Mouse (Mus musculus) brain, embryonic 14.5 days (tissue): ENCODE measurements around the gene Pde10a.

Experiments
- CTCF ChIP-seq: fragments of 200-500 bp; IDR thresholded peaks from 2 replicates; pipeline ENCODE4 v1.5.1; 2012; ENCODE audit warnings: inconsistent platforms, mild to moderate bottlenecking, moderate library complexity, borderline replicate concordance; ENCODE audit not compliant: insufficient read depth, insufficient read length; ENCODE audit errors: extremely low read depth
- POLR2A ChIP-seq: fragments of 200-500 bp; IDR thresholded peaks from 2 replicates; pipeline ENCODE4 v1.6.1; 2012; ENCODE audit warnings: mild to moderate bottlenecking, inconsistent platforms, borderline replicate concordance; ENCODE audit not compliant: poor library complexity, insufficient read depth, insufficient read length, severe bottlenecking; ENCODE audit errors: extremely low read depth

DNA sequence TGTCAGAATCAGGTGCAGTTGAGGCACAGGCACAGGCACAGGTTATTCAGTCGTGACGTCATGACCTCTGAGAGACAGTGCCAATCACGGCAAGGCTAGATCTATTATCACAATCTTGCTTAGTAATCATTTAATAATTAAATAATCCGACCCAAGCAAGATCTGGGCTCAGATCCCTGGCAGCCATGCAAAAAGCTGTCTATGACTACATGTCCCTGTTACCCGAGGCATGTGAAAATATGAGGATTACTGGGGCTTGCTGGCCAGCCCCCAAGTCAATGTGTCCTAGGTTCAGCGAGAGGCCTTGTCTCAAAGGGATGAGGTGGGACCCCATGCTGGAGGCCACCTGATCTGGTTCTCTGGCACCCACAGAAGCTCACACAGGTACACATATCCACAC is 11.3 kb downstream of the Pde10a start:
- TF ChIP-seq CTCF (no peak), POLR2A (no peak)
